Mouse (Mus musculus) thymus, postnatal 0 days (tissue): ENCODE measurements at regions not wholly inside any gene's neighbourhood (a gene's known extent, or its start where the extent isn't known, plus 50 kb on each side); places are given as distances from the start of the nearest gene placed in this dataset.
A peak's percentile ranks its signal among the peaks of the same experiment; 100 is the strongest.

Source experiments
- DNase-seq: peaks from one replicate; pipeline ENCODE4 v3.0.0-alpha.2; 2015; ENCODE audit warnings: low spot score

GRCm38 (mm10) chr3:9200156-9200555 is 409.7 kb downstream of the Zfp704 start:
- DNase-seq, result no peak

GRCm38 (mm10) chr3:9198652-9199332 is 411.1 kb downstream of the Zfp704 start:
- peak; percentile 64 for DNase-seq

GRCm38 (mm10) chr3:9195781-9196180 is 414.1 kb downstream of the Zfp704 start:
- DNase-seq, result no peak

- no peak for DNase-seq
These were observed 420.3 kb downstream of the Zfp704 start for GRCm38 (mm10) chr3:9189366-9190287.

- DNase-seq, result no peak
These were observed 423.3 kb downstream of the Zfp704 start for GRCm38 (mm10) chr3:9186364-9187120.

GRCm38 (mm10) chr3:9181576-9181975 is 428.3 kb downstream of the Zfp704 start:
- no peak for DNase-seq

GRCm38 (mm10) chr3:9179641-9180040 is 430.2 kb downstream of the Zfp704 start:
- DNase-seq, result no peak

GRCm38 (mm10) chr3:9174517-9174832 is 435.4 kb downstream of the Zfp704 start:
- DNase-seq, result no peak

GRCm38 (mm10) chr3:9173643-9174516 is 436.0 kb downstream of the Zfp704 start:
- DNase-seq, result no peak

- DNase-seq, result no peak
These were observed 437.9 kb downstream of the Zfp704 start for GRCm38 (mm10) chr3:9171970-9172369.

GRCm38 (mm10) chr3:9168955-9169354 is 440.9 kb downstream of the Zfp704 start:
- DNase-seq, result no peak

GRCm38 (mm10) chr3:9159073-9159472 is 450.8 kb downstream of the Zfp704 start:
- DNase-seq, result no peak

GRCm38 (mm10) chr3:9154172-9154571 is 455.7 kb downstream of the Zfp704 start:
- peak; percentile 36 for DNase-seq

GRCm38 (mm10) chr3:9153690-9154089 is 456.2 kb downstream of the Zfp704 start:
- peak; percentile 16 for DNase-seq

- DNase-seq, result no peak
These were observed 457.6 kb downstream of the Zfp704 start for GRCm38 (mm10) chr3:9152256-9152655.

GRCm38 (mm10) chr3:9151590-9151989 is 458.3 kb downstream of the Zfp704 start:
- no peak for DNase-seq

GRCm38 (mm10) chr3:9148605-9149004 is 461.3 kb downstream of the Zfp704 start:
- no peak for DNase-seq

GRCm38 (mm10) chr3:9146481-9146880 is 463.4 kb downstream of the Zfp704 start:
- DNase-seq, result no peak

GRCm38 (mm10) chr3:9145612-9146011 is 464.3 kb downstream of the Zfp704 start:
- no peak for DNase-seq

- DNase-seq, result no peak
These were observed 468.0 kb downstream of the Zfp704 start for GRCm38 (mm10) chr3:9141836-9142235.
